Mouse (Mus musculus) lung, postnatal 0 days (tissue): ENCODE measurements around the gene Clec4b2.

Experiments used
- CTCF ChIP-seq: IDR thresholded peaks from 2 replicates; pipeline ENCODE4 v1.5.1; 2016; ENCODE audit warnings: antibody characterized with exemption, mild to moderate bottlenecking
- EP300 ChIP-seq: IDR thresholded peaks from 2 replicates; pipeline ENCODE4 v1.6.1; 2016; ENCODE audit warnings: antibody characterized with exemption, mild to moderate bottlenecking, control low read depth

GRCm38 (mm10) chr6:123244201-123244600 is 71.5 kb downstream of the Clec4b2 start:
- TF ChIP-seq EP300, result no peak
- no peak for TF ChIP-seq CTCF
